Mouse (Mus musculus) megakaryocyte, embryonic 14.5 days (primary cell): ENCODE measurements at regions not wholly inside any gene's neighbourhood (a gene's known extent, or its start where the extent isn't known, plus 50 kb on each side); places are given as distances from the start of the nearest gene placed in this dataset.
A peak's percentile ranks its signal among the peaks of the same experiment; 100 is the strongest.

Source experiments
- H3K27me3 ChIP-seq: replicated peaks from 2 replicates; pipeline ENCODE3; 2012; ENCODE audit warnings: inconsistent platforms
- H3K36me3 ChIP-seq: replicated peaks from 2 replicates; pipeline ENCODE3; 2012; ENCODE audit warnings: low read length, inconsistent platforms, mixed read lengths
- H3K4me1 ChIP-seq: 2 replicates; pipeline ENCODE4 v1.6.1; 2012; ENCODE audit warnings: inconsistent platforms
- H3K4me3 ChIP-seq: replicated peaks from 2 replicates; pipeline ENCODE3; 2012; ENCODE audit warnings: moderate library complexity, mild to moderate bottlenecking, inconsistent platforms
- H3K9me3 ChIP-seq: 2 replicates; pipeline ENCODE4 v1.6.1; 2012; ENCODE audit warnings: inconsistent platforms
- FLI1 ChIP-seq: IDR thresholded peaks from 2 replicates; pipeline ENCODE4 v1.6.1; 2012; ENCODE audit warnings: low read length, inconsistent platforms, mixed read lengths
- GATA1 ChIP-seq: IDR thresholded peaks from 3 replicates; pipeline ENCODE4 v1.6.1; 2012; ENCODE audit warnings: mixed read lengths, low read length, inconsistent platforms, borderline replicate concordance

GRCm38 (mm10) chr9:27643916-27644315 is 146.7 kb upstream of the Opcml start:
- Histone ChIP-seq H3K27me3 (no peaks in the 10 kb centered on the region), H3K4me3 (peak overlapping the region; percentile 42), H3K36me3 (no peaks in the 10 kb centered on the region), H3K9me3 (peaks cover 6% of the 10 kb centered on the region; the same call in 1 of the 2 replicates), H3K4me1 (peaks cover 61% of the 10 kb centered on the region)
- TF ChIP-seq GATA1: no peak
- no peak for TF ChIP-seq FLI1

DNA sequence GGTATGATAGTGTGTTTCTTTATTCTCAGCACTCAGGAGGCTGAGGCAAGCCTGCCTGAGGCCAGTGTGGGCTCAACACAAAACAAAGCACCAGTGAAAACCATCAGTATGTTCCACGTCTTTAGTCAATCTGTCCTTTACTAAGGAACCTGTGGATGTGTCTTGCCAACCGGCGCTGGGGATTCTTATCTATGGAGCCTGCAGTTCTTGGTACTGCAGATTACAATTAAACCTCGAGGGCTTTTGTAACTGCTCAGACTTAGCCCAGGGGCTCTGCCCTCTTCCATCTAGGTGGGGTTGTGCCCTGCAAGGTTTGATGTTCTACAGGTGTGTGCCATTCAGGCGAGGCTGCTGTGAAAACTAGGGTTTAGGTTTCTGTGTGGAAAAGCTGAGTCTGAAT is 145.1 kb upstream of the Opcml start:
- peaks cover 3% of the 10 kb centered on the region; the same call in 1 of the 2 replicates for H3K9me3 ChIP-seq
- no peaks in the 10 kb centered on the region for H3K36me3 ChIP-seq
- no peak overlapping the region for H3K4me3 ChIP-seq
- no peaks in the 10 kb centered on the region for H3K27me3 ChIP-seq
- H3K4me1 ChIP-seq: peaks cover 73% of the 10 kb centered on the region
- no peak for TF ChIP-seq FLI1

DNA sequence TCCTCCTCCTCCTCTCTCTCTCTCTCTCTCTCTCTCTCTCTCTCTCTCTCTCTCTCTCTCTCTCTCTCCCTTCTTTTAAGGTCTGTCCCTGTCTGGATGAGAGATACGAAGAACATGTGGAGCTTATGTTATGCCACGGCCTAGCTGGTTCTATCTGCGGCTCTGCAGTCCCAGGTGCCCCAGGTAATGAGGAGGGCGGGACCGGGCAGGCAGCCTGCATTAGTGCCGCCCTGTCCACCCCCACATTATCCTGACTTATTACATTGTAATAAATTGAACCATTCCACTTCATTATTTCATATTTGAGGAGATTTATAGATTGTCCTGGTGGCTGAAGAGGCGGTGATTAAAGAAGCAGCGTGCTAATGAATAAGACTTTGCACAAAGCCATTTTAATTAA is 144.5 kb upstream of the Opcml start:
- no peaks in the 10 kb centered on the region for H3K36me3 ChIP-seq
- H3K9me3 ChIP-seq: peaks cover 3% of the 10 kb centered on the region; the same call in 1 of the 2 replicates
- no peaks in the 10 kb centered on the region for H3K27me3 ChIP-seq
- peaks cover 79% of the 10 kb centered on the region for H3K4me1 ChIP-seq
- TF ChIP-seq FLI1: no peak
- TF ChIP-seq GATA1: no peak
- no peak overlapping the region for H3K4me3 ChIP-seq

- Histone ChIP-seq H3K27me3 (no peaks in the 10 kb centered on the region), H3K36me3 (no peaks in the 10 kb centered on the region), H3K4me1 (peaks cover 81% of the 10 kb centered on the region), H3K9me3 (0 out of 2 replicates have a peak, but pooled peaks cover under 1% of the 10 kb centered on the region), H3K4me3 (no peak overlapping the region)
- TF ChIP-seq GATA1 (no peak), FLI1 (no peak)
Observed at GRCm38 (mm10) chr9:27646956-27647355, 143.6 kb upstream of the Opcml start.

GRCm38 (mm10) chr9:27658001-27658400 is 132.6 kb upstream of the Opcml start:
- no peaks in the 10 kb centered on the region for H3K9me3 ChIP-seq
- no peak overlapping the region for H3K4me3 ChIP-seq
- no peaks in the 10 kb centered on the region for H3K36me3 ChIP-seq
- TF ChIP-seq FLI1 (no peak), GATA1 (no peak)
- H3K4me1 ChIP-seq: peaks cover 69% of the 10 kb centered on the region
- no peaks in the 10 kb centered on the region for H3K27me3 ChIP-seq

DNA sequence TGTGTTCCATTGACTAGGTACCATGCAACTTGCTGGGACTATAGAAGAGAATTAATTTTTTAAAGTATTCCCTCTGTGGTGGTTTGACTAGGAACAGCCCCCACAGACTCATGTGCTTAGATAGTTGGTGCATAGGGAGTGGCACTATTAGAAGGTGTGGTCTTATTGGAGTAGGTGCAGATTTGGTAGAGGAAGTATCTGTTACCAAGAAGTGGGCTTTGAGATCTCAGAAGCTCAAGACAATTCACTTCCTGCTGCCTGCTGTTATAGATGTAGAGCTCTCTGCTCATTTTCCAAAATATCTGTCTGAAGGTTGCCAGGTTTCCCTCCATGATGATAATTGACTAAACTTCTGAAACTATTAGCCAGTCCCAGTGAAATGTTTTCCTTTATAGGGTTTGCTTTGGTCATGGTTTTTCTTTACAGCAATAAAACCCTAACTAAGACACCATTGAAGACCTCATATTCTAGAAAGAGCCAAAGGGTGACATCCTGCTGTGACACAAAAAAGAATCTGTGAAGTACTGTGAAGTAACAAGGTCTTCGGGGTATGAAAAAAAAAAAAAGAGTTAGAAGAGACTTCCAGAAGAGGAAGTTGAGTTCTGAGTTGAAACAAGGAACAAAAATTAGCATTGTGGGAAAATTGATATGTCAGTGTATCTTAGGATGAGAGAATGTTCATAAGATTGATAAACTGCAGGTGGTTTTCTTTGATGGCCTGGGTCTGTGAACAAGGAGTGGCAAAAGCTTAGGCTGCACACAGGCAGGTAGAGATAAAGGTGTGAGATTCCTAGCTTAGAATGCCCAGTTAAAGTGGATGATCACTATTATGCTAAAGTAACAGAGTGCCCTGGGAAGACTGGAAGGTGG is 128.9 kb upstream of the Opcml start:
- Histone ChIP-seq H3K36me3 (no peaks in the 10 kb centered on the region), H3K4me3 (no peak overlapping the region), H3K9me3 (no peaks in the 10 kb centered on the region; the same call in 1 of the 2 replicates), H3K27me3 (no peaks in the 10 kb centered on the region), H3K4me1 (peaks cover 89% of the 10 kb centered on the region)
- TF ChIP-seq GATA1: no peak
- TF ChIP-seq FLI1: no peak

- Histone ChIP-seq H3K9me3 (no peaks in the 10 kb centered on the region; the same call in 1 of the 2 replicates), H3K4me1 (peaks cover 75% of the 10 kb centered on the region), H3K4me3 (no peak overlapping the region), H3K36me3 (no peaks in the 10 kb centered on the region), H3K27me3 (no peaks in the 10 kb centered on the region)
- TF ChIP-seq GATA1 (no peak), FLI1 (no peak)
Observed at GRCm38 (mm10) chr9:27663230-27663629, 127.3 kb upstream of the Opcml start.

DNA sequence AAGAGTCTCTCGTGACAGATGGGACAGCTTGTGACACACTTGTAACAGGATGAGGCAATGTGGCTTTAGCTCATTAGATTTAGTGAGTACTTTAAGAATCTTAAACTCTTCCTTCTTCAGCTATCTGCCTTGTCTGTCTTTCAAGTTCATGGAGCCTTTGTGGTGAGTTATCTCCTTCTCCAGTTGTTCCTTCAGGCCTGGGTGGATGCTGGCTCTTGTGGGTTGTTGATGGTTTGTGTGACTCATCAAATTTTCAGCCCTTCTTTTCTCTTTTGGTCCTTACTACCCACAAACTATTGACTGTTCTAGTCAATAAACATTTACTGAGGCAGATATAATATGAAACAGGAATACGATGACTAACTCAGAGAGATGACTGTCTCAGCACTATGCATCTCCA is 124.9 kb upstream of the Opcml start:
- TF ChIP-seq FLI1 (no peak), GATA1 (peak; percentile 86; the same call in 1 of the 3 replicates)
- no peaks in the 10 kb centered on the region for H3K36me3 ChIP-seq
- peak overlapping the region; percentile 50 for H3K4me3 ChIP-seq
- H3K27me3 ChIP-seq: no peaks in the 10 kb centered on the region
- no peaks in the 10 kb centered on the region; the same call in 1 of the 2 replicates for H3K9me3 ChIP-seq
- H3K4me1 ChIP-seq: peaks cover 77% of the 10 kb centered on the region

DNA sequence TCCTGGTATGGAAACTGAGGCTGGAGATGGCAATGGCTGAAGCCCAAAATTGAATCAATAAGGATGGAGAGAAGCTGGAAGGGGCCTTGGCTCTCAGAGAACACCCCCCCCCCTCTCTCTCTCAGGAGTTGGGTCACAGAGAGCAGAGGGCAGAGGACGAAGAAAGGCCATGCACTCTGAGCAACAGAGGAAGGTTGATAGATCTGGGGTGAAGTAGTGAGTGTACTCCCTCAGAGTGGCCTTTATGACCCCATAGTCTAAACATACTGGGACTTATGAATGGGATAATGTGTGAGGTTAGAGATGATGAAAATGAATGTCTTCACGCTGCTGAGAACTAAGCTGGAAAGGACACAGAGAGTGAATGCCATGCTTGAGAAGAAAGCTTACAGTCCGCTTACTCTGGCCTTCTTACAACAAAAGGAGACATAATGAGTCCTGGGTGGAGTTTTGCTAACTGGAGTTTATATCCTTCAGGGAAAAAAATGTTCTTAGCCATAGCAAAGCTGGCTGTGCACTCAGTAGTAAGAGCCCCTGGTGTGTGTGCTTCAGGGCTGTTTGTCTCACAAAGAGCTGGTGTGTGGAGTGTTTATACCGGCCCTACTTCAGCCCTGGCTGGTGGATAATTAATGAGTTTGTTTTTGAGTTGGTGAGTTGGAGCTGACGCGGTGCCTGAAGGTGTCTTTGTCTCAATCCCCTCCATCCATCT is 120.4 kb upstream of the Opcml start:
- TF ChIP-seq GATA1: no peak
- no peak for TF ChIP-seq FLI1
- H3K36me3 ChIP-seq: no peaks in the 10 kb centered on the region
- H3K4me1 ChIP-seq: peaks cover 84% of the 10 kb centered on the region
- H3K27me3 ChIP-seq: no peaks in the 10 kb centered on the region
- no peaks in the 10 kb centered on the region for H3K9me3 ChIP-seq
- H3K4me3 ChIP-seq: no peak overlapping the region

DNA sequence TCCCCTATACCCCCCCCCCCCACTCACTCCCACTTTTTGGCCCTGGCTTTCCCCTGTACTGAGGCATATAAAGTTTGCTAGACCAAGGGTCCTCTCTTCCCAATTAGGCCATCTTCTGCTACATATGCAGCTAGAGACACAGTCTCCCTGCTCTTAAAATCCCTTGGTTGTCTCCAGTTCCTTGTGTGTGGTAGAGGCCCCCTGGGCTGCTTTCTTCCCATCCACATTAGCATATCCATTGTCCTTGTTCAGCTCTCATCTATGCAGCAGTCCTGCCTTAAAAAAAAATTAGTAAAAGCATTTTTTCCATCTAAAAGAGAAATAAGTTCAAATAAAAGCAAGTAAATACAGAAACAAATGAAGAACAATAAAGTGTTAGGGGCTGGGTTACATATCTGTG is 105.2 kb upstream of the Opcml start:
- no peaks in the 10 kb centered on the region for H3K27me3 ChIP-seq
- TF ChIP-seq FLI1 (no peak), GATA1 (no peak)
- no peaks in the 10 kb centered on the region for H3K36me3 ChIP-seq
- H3K4me1 ChIP-seq: peaks cover 25% of the 10 kb centered on the region
- 0 out of 2 replicates have a peak, but pooled peaks cover 3% of the 10 kb centered on the region for H3K9me3 ChIP-seq
- H3K4me3 ChIP-seq: no peak overlapping the region

- Histone ChIP-seq H3K4me1 (peaks cover 67% of the 10 kb centered on the region), H3K27me3 (no peaks in the 10 kb centered on the region), H3K9me3 (0 out of 2 replicates have a peak, but pooled peaks cover 2% of the 10 kb centered on the region), H3K4me3 (no peak overlapping the region), H3K36me3 (no peaks in the 10 kb centered on the region)
- TF ChIP-seq GATA1: no peak
- no peak for TF ChIP-seq FLI1
Observed at GRCm38 (mm10) chr9:27691616-27692015, 99.0 kb upstream of the Opcml start.
